In genomic region chr9:114557086-114557485, GRCm38 (mm10) we compare ENCODE assay signal across 28 mouse cellular contexts. TPM values are rescaled to one million over a fixed set of nuclear protein-coding genes. Genes with fewer than 3 reads are reported as not detected.
DNase-seq lines count a peak whose midpoint lies in the region; ATAC-seq and TF ChIP-seq lines count a peak whose summit lies in the region.
"Had no signal": no experiment of that assay in that cellular context is flagged by ENCODE, and none has a peak within 500 bp of the region (broad histone marks: within the 10 kb centered on the region; RNA-seq: fewer than 3 reads in every experiment).

No protein-coding gene starts in this region.

- no peak for TF ChIP-seq POLR2A in kidney, adult 2 months (IDR thresholded peaks at IDR 0.05; ENCODE audit: low read depth, low read length)

- no peak for DNase-seq in heart, embryonic 10.5 days (ENCODE audit: low spot score)
- DNase-seq in heart, postnatal 14 days: no peak
- DNase-seq in stomach, postnatal 0 days (ENCODE audit: low spot score): no peak
- no peak for DNase-seq in forebrain, embryonic 14.5 days (ENCODE audit: low spot score)
- no peak for DNase-seq in kidney, adult 2 months
- no peak for DNase-seq in frontal cortex, postnatal 10 days (ENCODE audit: low spot score in 2 of 2)
- DNase-seq: cerebellum, adult 18-20 months; cerebellum, postnatal 36 days; gastrocnemius, postnatal 14 days; heart, adult 2 months; kidney, postnatal 10 days; liver, embryonic 13.5 days; lung, postnatal 10 days; midbrain, embryonic 14.5 days; thymus, postnatal 36 days had no signal

- ATAC-seq in intestine, embryonic 15.5 days: no peak
- no peak for ATAC-seq in liver, embryonic 12.5 days
- no peak for ATAC-seq in stomach, postnatal 0 days (ENCODE audit: low FRiP score, low TSS enrichment)
- ATAC-seq in forebrain, embryonic 14.5 days: no peak
- ATAC-seq: inflammation-experienced regulatory T-cells, adult 6 months had no signal

- H3K36me3 ChIP-seq in heart, embryonic 10.5 days: no peaks in the 10 kb centered on the region
- H3K36me3 ChIP-seq in intestine, embryonic 15.5 days: no peaks in the 10 kb centered on the region
- no peaks in the 10 kb centered on the region for H3K36me3 ChIP-seq in liver, embryonic 12.5 days
- H3K36me3 ChIP-seq in stomach, postnatal 0 days (ENCODE audit: control insufficient read depth, insufficient read depth, low read length): no peaks in the 10 kb centered on the region
- no peaks in the 10 kb centered on the region for H3K36me3 ChIP-seq in forebrain, embryonic 14.5 days (ENCODE audit: control insufficient read depth, insufficient read depth, low read length)
- no peaks in the 10 kb centered on the region for H3K36me3 ChIP-seq in kidney, adult 2 months (ENCODE audit: control insufficient read depth, insufficient read depth, low read length)
- H3K36me3 ChIP-seq: hindbrain, embryonic 12.5 days; liver, embryonic 13.5 days; neural tube, embryonic 15.5 days had no signal

- peak overlapping the region; percentile 34; the same call in 1 of the 2 replicates for H3K4me3 ChIP-seq in heart, embryonic 10.5 days
- no peak overlapping the region for H3K4me3 ChIP-seq in intestine, embryonic 15.5 days (replicated peaks)
- no peak overlapping the region for H3K4me3 ChIP-seq in liver, embryonic 12.5 days
- H3K4me3 ChIP-seq in stomach, postnatal 0 days (ENCODE audit: low read depth, low read length): no peak overlapping the region
- H3K4me3 ChIP-seq in forebrain, embryonic 14.5 days (ENCODE audit: low read depth, low read length): no peak overlapping the region
- H3K4me3 ChIP-seq in kidney, adult 2 months (ENCODE audit: insufficient read depth, low read depth, low read length): no peak overlapping the region
- H3K4me3 ChIP-seq: forebrain, embryonic 10.5 days; heart, adult 2 months; hindbrain, embryonic 12.5 days; liver, embryonic 13.5 days; neural tube, embryonic 15.5 days had no signal

- H3K4me2 ChIP-seq in intestine, embryonic 15.5 days (replicated peaks): peak overlapping the region; percentile 93
- peak overlapping the region; percentile 22; the same call in 1 of the 2 replicates for H3K4me2 ChIP-seq in liver, embryonic 12.5 days
- peak overlapping the region; percentile 8; the same call in 1 of the 2 replicates for H3K4me2 ChIP-seq in stomach, postnatal 0 days (replicated peaks; ENCODE audit: low read depth)
- no peak overlapping the region for H3K4me2 ChIP-seq in forebrain, embryonic 14.5 days (ENCODE audit: low read length)
- H3K4me2 ChIP-seq: hindbrain, embryonic 12.5 days; neural tube, embryonic 15.5 days had no signal

- no peak overlapping the region for H3K9ac ChIP-seq in intestine, embryonic 15.5 days
- H3K9ac ChIP-seq in liver, embryonic 12.5 days: no peak overlapping the region
- H3K9ac ChIP-seq in stomach, postnatal 0 days (ENCODE audit: low read length): no peak overlapping the region
- no peak overlapping the region for H3K9ac ChIP-seq in forebrain, embryonic 14.5 days (ENCODE audit: low read length)
- H3K9ac ChIP-seq: hindbrain, embryonic 12.5 days; liver, embryonic 13.5 days; neural tube, embryonic 15.5 days had no signal

- H3K4me1 ChIP-seq in heart, embryonic 10.5 days: peaks cover 76% of the 10 kb centered on the region
- peaks cover 17% of the 10 kb centered on the region for H3K4me1 ChIP-seq in intestine, embryonic 15.5 days (replicated peaks)
- H3K4me1 ChIP-seq in liver, embryonic 12.5 days: peaks cover 14% of the 10 kb centered on the region
- H3K4me1 ChIP-seq in stomach, postnatal 0 days (replicated peaks; ENCODE audit: control insufficient read depth, insufficient read depth): no peaks in the 10 kb centered on the region
- H3K4me1 ChIP-seq in forebrain, embryonic 14.5 days (ENCODE audit: control insufficient read depth, insufficient read depth, low read length): no peaks in the 10 kb centered on the region
- no peaks in the 10 kb centered on the region for H3K4me1 ChIP-seq in kidney, adult 2 months (ENCODE audit: control insufficient read depth, insufficient read depth, low read length)

- H3K9me3 ChIP-seq in heart, embryonic 10.5 days: no peaks in the 10 kb centered on the region
- no peaks in the 10 kb centered on the region for H3K9me3 ChIP-seq in intestine, embryonic 15.5 days
- H3K9me3 ChIP-seq in liver, embryonic 12.5 days (replicated peaks): no peaks in the 10 kb centered on the region
- no peaks in the 10 kb centered on the region for H3K9me3 ChIP-seq in stomach, postnatal 0 days (ENCODE audit: control insufficient read depth, low read length)
- no peaks in the 10 kb centered on the region for H3K9me3 ChIP-seq in forebrain, embryonic 14.5 days (replicated peaks; ENCODE audit: control insufficient read depth, low read length)
- H3K9me3 ChIP-seq: forebrain, embryonic 10.5 days; hindbrain, embryonic 12.5 days; liver, embryonic 13.5 days; neural tube, embryonic 15.5 days had no signal

- intact Hi-C loops in heart, postnatal 14 days (cut with DNase I): no loop called here

- no peak for TF ChIP-seq EP300 in stomach, postnatal 0 days (optimal IDR thresholded peaks at IDR 0.05)

- WGBS in heart, embryonic 10.5 days: 21% methylated on average over 7 of the region's 7 CpGs
- 25% methylated on average over 7 of the region's 7 CpGs for WGBS in intestine, embryonic 15.5 days
- WGBS in liver, embryonic 12.5 days (ENCODE audit: insufficient replicate concordance): 17% methylated on average over 7 of the region's 7 CpGs
- WGBS in stomach, postnatal 0 days: 34% methylated on average over 7 of the region's 7 CpGs
- 24% methylated on average over 7 of the region's 7 CpGs for WGBS in forebrain, embryonic 14.5 days
- 68% methylated on average over 7 of the region's 7 CpGs for WGBS in kidney, adult 2 months

- H3K27ac ChIP-seq in heart, embryonic 10.5 days: no peak overlapping the region; the same call in 1 of the 2 replicates
- H3K27ac ChIP-seq in intestine, embryonic 15.5 days: peak overlapping the region; percentile 29
- H3K27ac ChIP-seq in liver, embryonic 12.5 days: 0 out of 2 replicates have a peak overlapping the region, but pooled peaks have one; percentile 37
- H3K27ac ChIP-seq in stomach, postnatal 0 days (replicated peaks): 0 out of 2 replicates have a peak overlapping the region, but pooled peaks have one; percentile 4
- no peak overlapping the region for H3K27ac ChIP-seq in forebrain, embryonic 14.5 days (ENCODE audit: low read depth, low read length)
- no peak overlapping the region for H3K27ac ChIP-seq in kidney, adult 2 months (ENCODE audit: insufficient read depth, low read depth, low read length)
- H3K27ac ChIP-seq: forebrain, embryonic 10.5 days; heart, adult 2 months; hindbrain, embryonic 12.5 days; neural tube, embryonic 15.5 days had no signal

- no peak for TF ChIP-seq CTCF in stomach, postnatal 0 days (IDR thresholded peaks at IDR 0.05; ENCODE audit: low read depth)
- no peak for TF ChIP-seq CTCF in kidney, adult 2 months (conservative IDR thresholded peaks at IDR 0.05; ENCODE audit: insufficient read depth, insufficient read length, low read depth, low read length)

- H3K27me3 ChIP-seq in heart, embryonic 10.5 days (ENCODE audit: insufficient read depth, poor library complexity, severe bottlenecking): peaks cover under 1% of the 10 kb centered on the region; the same call in 1 of the 2 replicates
- H3K27me3 ChIP-seq in intestine, embryonic 15.5 days (replicated peaks): peaks cover 19% of the 10 kb centered on the region
- H3K27me3 ChIP-seq in liver, embryonic 12.5 days (replicated peaks): peaks cover 57% of the 10 kb centered on the region
- H3K27me3 ChIP-seq in stomach, postnatal 0 days (ENCODE audit: control insufficient read depth, insufficient read depth, low read length): peaks cover 3% of the 10 kb centered on the region; the same call in 1 of the 2 replicates
- peaks cover 37% of the 10 kb centered on the region for H3K27me3 ChIP-seq in forebrain, embryonic 14.5 days (replicated peaks; ENCODE audit: control insufficient read depth, insufficient read depth, low read length)
- H3K27me3 ChIP-seq in kidney, adult 2 months (replicated peaks; ENCODE audit: control insufficient read depth, insufficient read depth, low read length): 0 out of 2 replicates have a peak, but pooled peaks cover 2% of the 10 kb centered on the region

RNA-seq across cellular contexts. Expression of gene Trim71, which starts 7.1 kb away (rescaled TPM):
- 2.4 and 3.1 TPM in 2 replicates for polyA plus RNA-seq in heart, embryonic 10.5 days (2016; fragmentation: Nextera tagmentation; extraction: Ambion mirVana)
- not detected for total RNA-seq in heart, postnatal 14 days (2021)
- polyA plus RNA-seq in intestine, embryonic 15.5 days (2015; fragmentation: Nextera tagmentation; extraction: Ambion mirVana): 4.1 TPM in 2 replicates
- 1.7 and 2.0 TPM in 2 replicates for polyA plus RNA-seq in liver, embryonic 12.5 days (2016; fragmentation: Nextera tagmentation; extraction: Ambion mirVana)
- 0.47 and 0.51 TPM in 2 replicates for polyA plus RNA-seq in stomach, postnatal 0 days (2015; fragmentation: Nextera tagmentation; extraction: Ambion mirVana)
- polyA plus RNA-seq in forebrain, embryonic 14.5 days (2014; fragmentation: Nextera tagmentation; extraction: Ambion mirVana): 0.04 and 0.05 TPM in 2 replicates
- polyA plus RNA-seq in kidney, adult 2 months (2012; rRNA removed): 0.01 and 0.05 TPM in 2 replicates
- total RNA-seq: adrenal gland, adult 18-20 months; gastrocnemius, postnatal 14 days; heart, adult 2 months; megakaryocyte, adult 5-6 weeks had no signal
- polyA plus RNA-seq: heart, adult 2 months; heart, postnatal 0 days had no signal

RNA-seq across cellular contexts. Expression of gene C130032M10Rik, which starts 41.6 kb away (rescaled TPM):
- 0.38 and 0.97 TPM in 2 replicates for polyA plus RNA-seq in heart, embryonic 10.5 days (2016; fragmentation: Nextera tagmentation; extraction: Ambion mirVana)
- not detected for total RNA-seq in heart, postnatal 14 days (2021)
- polyA plus RNA-seq in intestine, embryonic 15.5 days (2015; fragmentation: Nextera tagmentation; extraction: Ambion mirVana): 0.48 and 0.58 TPM in 2 replicates
- polyA plus RNA-seq in liver, embryonic 12.5 days (2016; fragmentation: Nextera tagmentation; extraction: Ambion mirVana): 0.18 and 0.22 TPM in 2 replicates
- not detected in 2 replicates for polyA plus RNA-seq in stomach, postnatal 0 days (2015; fragmentation: Nextera tagmentation; extraction: Ambion mirVana)
- polyA plus RNA-seq in forebrain, embryonic 14.5 days (2014; fragmentation: Nextera tagmentation; extraction: Ambion mirVana): not detected in 2 replicates
- polyA plus RNA-seq in kidney, adult 2 months (2012; rRNA removed): not detected in 2 replicates
- total RNA-seq: adrenal gland, adult 18-20 months; adrenal gland, postnatal 4 days; gastrocnemius, postnatal 14 days; heart, adult 2 months; layer of hippocampus, adult 18-20 months; left cerebral cortex, postnatal 36 days; megakaryocyte, adult 5-6 weeks had no signal
- polyA plus RNA-seq: frontal cortex, adult 2 months; heart, adult 2 months; inflammation-experienced regulatory T-cells, adult 6 months; liver, embryonic 13.5 days; midbrain, embryonic 14.5 days; neural tube, embryonic 15.5 days had no signal

RNA-seq across cellular contexts. Expression of gene Ccr4, which starts 52.4 kb away (rescaled TPM):
- not detected in 2 replicates for polyA plus RNA-seq in heart, embryonic 10.5 days (2016; fragmentation: Nextera tagmentation; extraction: Ambion mirVana)
- total RNA-seq in heart, postnatal 14 days (2021): under 1 TPM in 1 of 2 experiments, not detected in 1; 0.68 TPM
- 0.56 and 0.63 TPM in 2 replicates for polyA plus RNA-seq in intestine, embryonic 15.5 days (2015; fragmentation: Nextera tagmentation; extraction: Ambion mirVana)
- not detected in 2 replicates for polyA plus RNA-seq in liver, embryonic 12.5 days (2016; fragmentation: Nextera tagmentation; extraction: Ambion mirVana)
- polyA plus RNA-seq in stomach, postnatal 0 days (2015; fragmentation: Nextera tagmentation; extraction: Ambion mirVana): not detected in 2 replicates
- not detected in 2 replicates for polyA plus RNA-seq in forebrain, embryonic 14.5 days (2014; fragmentation: Nextera tagmentation; extraction: Ambion mirVana)
- polyA plus RNA-seq in kidney, adult 2 months (2012; rRNA removed): 0.20 and 0.53 TPM in 2 replicates
- total RNA-seq: adrenal gland, adult 18-20 months; adrenal gland, postnatal 4 days; gastrocnemius, postnatal 14 days; heart, adult 2 months; layer of hippocampus, adult 18-20 months; left cerebral cortex, postnatal 36 days had no signal
- polyA plus RNA-seq: forebrain, embryonic 10.5 days; frontal cortex, adult 2 months; heart, adult 2 months; heart, postnatal 0 days; hindbrain, embryonic 12.5 days; liver, embryonic 13.5 days; midbrain, embryonic 14.5 days; neural tube, embryonic 15.5 days had no signal

Comparison
In these comparisons a context has a peak if more than half of its experiments do, and no peak if none do; other contexts are left out.
1. H3K27ac ChIP-seq: peak in intestine, embryonic 15.5 days (single experiment), liver, embryonic 12.5 days (single experiment) and stomach, postnatal 0 days (single experiment); none in heart, embryonic 10.5 days (single experiment), forebrain, embryonic 14.5 days (single experiment) and kidney, adult 2 months (single experiment).